Mouse (Mus musculus): ENCODE measurements around the gene Maml3. TPM values are rescaled to one million over a fixed set of nuclear protein-coding genes. Genes with fewer than 3 reads are reported as not detected.

The Maml3 gene
- total and polyA plus RNA-seq, 3 experiments = 0.81 to 1.8 (median 0.98) TPM

DNA sequence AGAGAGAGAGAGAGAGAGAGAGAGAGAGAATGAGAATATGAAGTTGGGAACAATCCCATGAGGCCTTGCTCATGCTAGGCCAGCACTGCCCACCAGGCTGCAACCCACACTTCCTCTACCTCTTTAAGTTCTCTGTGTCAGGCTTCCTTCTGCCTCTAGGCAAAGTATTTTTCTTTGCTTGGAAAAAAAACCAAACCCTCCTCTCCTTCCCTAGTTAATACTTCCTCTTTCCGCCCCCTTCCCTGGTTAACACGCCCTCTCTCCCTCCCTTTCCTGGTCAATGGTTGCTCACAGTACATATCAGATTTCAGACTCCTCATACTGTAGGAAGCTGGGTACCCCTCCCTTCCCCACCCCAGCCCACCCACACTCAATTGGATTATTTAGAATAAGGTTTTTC is 245.7 kb downstream of the Maml3 start:
- peaks cover 0 to 7% of the 10 kb centered on the region in 2 experiments for H3K36me3 ChIP-seq (replicated peaks in 1 of 2; ENCODE audit: control insufficient read depth in 1 of 2, insufficient read depth in 1 of 2, low read length in 1 of 2)
- DNase-seq (ENCODE audit: extremely low read depth) = no peak
- dilution Hi-C loops (cut with MboI; ENCODE audit: extremely low pct_ligation_motif_present, extremely low pct_unique_long_range_greater_than_20kb, low sequenced_read_pairs) (no loop called here), in situ Hi-C loops (cut with MboI; ENCODE audit: low pct_ligation_motif_present, low pct_unique_long_range_greater_than_20kb, low sequenced_read_pairs) (no loop called here)
- no peak for TF ChIP-seq TBP (conservative IDR thresholded peaks at IDR 0.05; ENCODE audit: low read depth, low read length)
- TF ChIP-seq POLR2AphosphoS2 (IDR thresholded peaks at IDR 0.05; ENCODE audit: low read depth, low read length) = no peak
- TF ChIP-seq BHLHE40 (IDR thresholded peaks at IDR 0.05; ENCODE audit: low read depth, low read length) = no peak
- no peak for TF ChIP-seq PAX5 (IDR thresholded peaks at IDR 0.05; ENCODE audit: low read length)
- no peak for TF ChIP-seq KAT2A (IDR thresholded peaks at IDR 0.05; ENCODE audit: insufficient replicate concordance, low read length)
- TF ChIP-seq IRF4 (IDR thresholded peaks at IDR 0.05; ENCODE audit: low read depth, low read length) = no peak
- TF ChIP-seq USF1 (IDR thresholded peaks at IDR 0.05; ENCODE audit: low read depth, low read length) = no peak
- TF ChIP-seq JUN (IDR thresholded peaks at IDR 0.05; ENCODE audit: insufficient read depth, low read depth, low read length) = no peak
- no peak for TF ChIP-seq CHD2 (IDR thresholded peaks at IDR 0.05; ENCODE audit: low read length)
- no peak for TF ChIP-seq E2F4 (IDR thresholded peaks at IDR 0.05; ENCODE audit: insufficient replicate concordance, low read depth, low read length)
- TF ChIP-seq NELFE (IDR thresholded peaks at IDR 0.05; ENCODE audit: low read depth, low read length) = no peak
- TF ChIP-seq EP300 (IDR thresholded peaks at IDR 0.05; ENCODE audit: low read length) = no peak
- TF ChIP-seq CHD1 (IDR thresholded peaks at IDR 0.05; ENCODE audit: low read depth, low read length) = no peak
- TF ChIP-seq ZKSCAN1 (IDR thresholded peaks at IDR 0.05; ENCODE audit: borderline replicate concordance, low read depth, low read length) = no peak
- peaks cover 3 to 17% of the 10 kb centered on the region in 2 experiments; a peak in 3 of 4 replicates for H3K4me1 ChIP-seq (ENCODE audit: control insufficient read depth in 1 of 2, insufficient read depth in 2 of 2)
- no peak overlapping the region for H3K27ac ChIP-seq (ENCODE audit: insufficient read depth, low read depth)
- H3K9ac ChIP-seq (ENCODE audit: insufficient read depth, low read depth) = no peak overlapping the region
- H3K4me3 ChIP-seq (replicated peaks in 1 of 3; ENCODE audit: low read depth in 2 of 3, low read length in 2 of 3, poor library complexity in 1 of 3) = no peak overlapping the region
- H3K9me3 ChIP-seq (replicated peaks; ENCODE audit: low read length) = no peaks in the 10 kb centered on the region
- H3K27me3 ChIP-seq (replicated peaks) = no peaks in the 10 kb centered on the region
- no peak overlapping the region for H3K4me2 ChIP-seq (ENCODE audit: insufficient read depth, low read depth, poor library complexity, severe bottlenecking)
- H3K79me2 ChIP-seq (replicated peaks; ENCODE audit: control insufficient read depth, extremely low read depth, insufficient read depth, poor library complexity, severe bottlenecking) = no peaks in the 10 kb centered on the region

DNA sequence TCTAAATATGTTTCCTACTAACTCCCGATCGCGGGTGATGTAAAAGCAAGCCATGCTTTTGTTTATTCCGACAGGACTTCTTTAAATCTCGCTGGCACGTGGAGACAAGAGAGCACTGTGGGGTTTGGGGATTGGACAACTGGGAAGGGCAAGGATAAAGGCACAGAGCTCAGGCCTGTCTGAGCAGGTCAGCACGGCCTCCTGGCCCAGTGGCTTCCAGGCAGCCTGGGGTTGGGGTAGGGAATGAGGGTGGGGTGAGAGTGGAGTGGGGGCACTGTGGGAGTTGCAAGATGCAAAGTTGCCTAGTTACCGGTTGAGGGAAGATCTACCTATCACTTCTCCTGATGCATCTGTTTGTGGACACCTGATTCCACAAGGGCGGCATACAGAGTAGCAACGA is 250.7 kb downstream of the Maml3 start:
- Histone ChIP-seq H3K79me2 (replicated peaks; ENCODE audit: control insufficient read depth, extremely low read depth, insufficient read depth, poor library complexity, severe bottlenecking) (no peaks in the 10 kb centered on the region), H3K36me3 (replicated peaks in 1 of 2; ENCODE audit: control insufficient read depth in 1 of 2, insufficient read depth in 1 of 2, low read length in 1 of 2) (peaks cover 0 to 7% of the 10 kb centered on the region in 2 experiments), H3K4me1 (ENCODE audit: control insufficient read depth in 1 of 2, insufficient read depth in 2 of 2) (peaks cover 3 to 10% of the 10 kb centered on the region in 2 experiments; a peak in 3 of 4 replicates), H3K4me2 (ENCODE audit: insufficient read depth, low read depth, poor library complexity, severe bottlenecking) (no peak overlapping the region), H3K4me3 (replicated peaks in 1 of 3; ENCODE audit: low read depth in 2 of 3, low read length in 2 of 3, poor library complexity in 1 of 3) (no peak overlapping the region), H3K27ac (ENCODE audit: insufficient read depth, low read depth) (no peak overlapping the region), H3K9me3 (replicated peaks; ENCODE audit: low read length) (no peaks in the 10 kb centered on the region), H3K27me3 (replicated peaks) (no peaks in the 10 kb centered on the region), H3K9ac (ENCODE audit: insufficient read depth, low read depth) (no peak overlapping the region)
- TF ChIP-seq MAX (IDR thresholded peaks at IDR 0.05; ENCODE audit: low read length) (no peak), CTCF (conservative IDR thresholded peaks at IDR 0.05 in 1 of 2, IDR thresholded peaks at IDR 0.05 in 1 of 2; ENCODE audit: low read depth in 2 of 2, low read length in 2 of 2) (no peak), CHD1 (IDR thresholded peaks at IDR 0.05; ENCODE audit: low read depth, low read length) (no peak), SMC3 (IDR thresholded peaks at IDR 0.05; ENCODE audit: low read depth, low read length) (no peak), GABPA (IDR thresholded peaks at IDR 0.05; ENCODE audit: insufficient replicate concordance, low read depth, low read length) (no peak), EP300 (IDR thresholded peaks at IDR 0.05; ENCODE audit: low read length) (no peak), KAT2A (IDR thresholded peaks at IDR 0.05; ENCODE audit: insufficient replicate concordance, low read length) (no peak), ZKSCAN1 (IDR thresholded peaks at IDR 0.05; ENCODE audit: borderline replicate concordance, low read depth, low read length) (no peak), USF1 (IDR thresholded peaks at IDR 0.05; ENCODE audit: low read depth, low read length) (no peak), ZNF384 (IDR thresholded peaks at IDR 0.05; ENCODE audit: low read depth, low read length) (no peak), IRF4 (IDR thresholded peaks at IDR 0.05; ENCODE audit: low read depth, low read length) (no peak), NRF1 (IDR thresholded peaks at IDR 0.05; ENCODE audit: low read depth, low read length) (no peak)
- DNase-seq (ENCODE audit: extremely low read depth) = no peak
- in situ Hi-C loops (cut with MboI; ENCODE audit: low pct_ligation_motif_present, low pct_unique_long_range_greater_than_20kb, low sequenced_read_pairs) = no loop called here
- dilution Hi-C loops (cut with MboI; ENCODE audit: extremely low pct_ligation_motif_present, extremely low pct_unique_long_range_greater_than_20kb, low sequenced_read_pairs) = no loop called here

Measured in CH12.LX (cell line).